Mouse (Mus musculus) olfactory bulb, adult 2 months (tissue): ENCODE measurements around the gene Cebpzos.

Experiments used
- CTCF ChIP-seq: fragments of 200-500 bp; IDR thresholded peaks from 2 replicates; pipeline ENCODE4 v1.5.1; 2012; ENCODE audit warnings: low read depth, mild to moderate bottlenecking, low read length, moderate library complexity; ENCODE audit not compliant: insufficient read depth
- POLR2A ChIP-seq: fragments of 200-500 bp; IDR thresholded peaks from 2 replicates; pipeline ENCODE4 v1.6.1; 2012; ENCODE audit warnings: mild to moderate bottlenecking, low read depth, low read length, moderate library complexity; ENCODE audit not compliant: insufficient read depth

GRCm38 (mm10) chr17:78916369-78916813 lies at the start of gene Cebpzos:
- TF ChIP-seq POLR2A (peak; percentile 69), CTCF (no peak)
